Mouse (Mus musculus) thymus, adult 2 months (tissue): Measurements from ENCODE around the gene Iqch.

Experiments used
- CTCF ChIP-seq: fragments of 200-500 bp; IDR thresholded peaks from 2 replicates; pipeline ENCODE4 v1.5.1; 2012; ENCODE audit warnings: mild to moderate bottlenecking, control low read depth, low read length, moderate library complexity, borderline replicate concordance; ENCODE audit not compliant: control insufficient read depth, poor library complexity, insufficient read depth; ENCODE audit errors: extremely low read depth
- POLR2A ChIP-seq: fragments of 200-500 bp; IDR thresholded peaks from 2 replicates; pipeline ENCODE4 v1.6.1; 2012; ENCODE audit warnings: mild to moderate bottlenecking, low read length, control low read depth, moderate library complexity; ENCODE audit not compliant: control insufficient read depth, poor library complexity, insufficient read depth; ENCODE audit errors: extremely low read depth

GRCm38 (mm10) chr9:63568314-63568713, 34.0 kb downstream of the Iqch start:
- TF ChIP-seq CTCF = no peak
- no peak for TF ChIP-seq POLR2A
